Mouse (Mus musculus) heart, embryonic 14.5 days (tissue): ENCODE measurements at regions not wholly inside any gene's neighbourhood (a gene's known extent, or its start where the extent isn't known, plus 50 kb on each side); places are given as distances from the start of the nearest gene placed in this dataset.

Source experiments
- ATAC-seq: fragments of 200-750 bp; cut with Nextera tagmentation; 2 replicates; pipeline ENCODE4 v1.8.0; 2017; ENCODE audit warnings: low read depth, moderate TSS enrichment; ENCODE audit not compliant: insufficient number of reproducible peaks, insufficient read depth, low FRiP score
- H3K27ac ChIP-seq, 2 experiments: fragments of 200-500 bp in 1 of 2; fragments of 300-500 bp in 1 of 2; sonication (generic) in 1 of 2; replicated peaks in 1 of 2; 2 replicates each; pipeline ENCODE4 v1.5.1; 2012 to 2014; ENCODE audit warnings: low read depth in 2 of 2, low read length in 2 of 2, control low read depth in 1 of 2, mild to moderate bottlenecking in 1 of 2, mixed read lengths in 1 of 2; ENCODE audit not compliant: control insufficient read depth in 1 of 2, insufficient read depth in 1 of 2
- H3K27me3 ChIP-seq: fragments of 300-500 bp; sonication (generic); 2 replicates; pipeline ENCODE4 v1.6.1; 2014; ENCODE audit warnings: mild to moderate bottlenecking, low read length, control low read depth; ENCODE audit not compliant: control insufficient read depth, insufficient read depth
- H3K36me3 ChIP-seq: fragments of 300-500 bp; sonication (generic); 2 replicates; pipeline ENCODE4 v1.6.1; 2014; ENCODE audit warnings: mild to moderate bottlenecking, control low read depth, low read length, mixed read lengths; ENCODE audit not compliant: control insufficient read depth, insufficient read depth
- H3K4me1 ChIP-seq, 2 experiments: fragments of 200-500 bp in 1 of 2; fragments of 300-500 bp in 1 of 2; sonication (generic) in 1 of 2; 2 replicates each; pipeline ENCODE4 v1.6.1; 2012 to 2014; ENCODE audit warnings: low read length in 2 of 2, control low read depth in 1 of 2, mixed read lengths in 1 of 2; ENCODE audit not compliant: control insufficient read depth in 2 of 2, insufficient read depth in 2 of 2
- H3K4me2 ChIP-seq: fragments of 300-500 bp; sonication (generic); 2 replicates; pipeline ENCODE4 v1.6.1; 2014; ENCODE audit warnings: mild to moderate bottlenecking, low read length
- H3K4me3 ChIP-seq, 2 experiments: fragments of 200-500 bp in 1 of 2; fragments of 300-500 bp in 1 of 2; sonication (generic) in 1 of 2; 2 replicates each; pipeline ENCODE4 v1.5.1; 2012 to 2014; ENCODE audit warnings: low read length in 2 of 2, mild to moderate bottlenecking in 2 of 2, control low read depth in 1 of 2, low read depth in 1 of 2, moderate library complexity in 1 of 2; ENCODE audit not compliant: control insufficient read depth in 1 of 2, insufficient read depth in 1 of 2
- H3K9ac ChIP-seq: fragments of 300-500 bp; sonication (generic); 2 replicates; pipeline ENCODE4 v1.6.1; 2014; ENCODE audit warnings: mild to moderate bottlenecking, low read length
- H3K9me3 ChIP-seq: fragments of 300-500 bp; sonication (generic); 2 replicates; pipeline ENCODE4 v1.6.1; 2016; ENCODE audit warnings: low read length, control low read depth; ENCODE audit not compliant: control insufficient read depth
- WGBS: fragments of 180-500 bp; shearing (Covaris S2); extraction: QIAGEN DNeasy Blood & Tissue Kit; methylation state at CpG from one replicate; pipeline ENCODE4 v1.1.7; 2014; 5-methylcytosine and 5-hydroxymethylcytosine counted together

GRCm38 (mm10) chr13:72100741-72101140 is 137.2 kb upstream of the Irx1 start:
- Histone ChIP-seq H3K4me2 (no peak overlapping the region), H3K9me3 (no peaks in the 10 kb centered on the region), H3K9ac (no peak overlapping the region), H3K4me3 (no peak overlapping the region), H3K27ac (no peak overlapping the region), H3K27me3 (no peaks in the 10 kb centered on the region), H3K4me1 (no peaks in the 10 kb centered on the region), H3K36me3 (no peaks in the 10 kb centered on the region)
- no peak for ATAC-seq
- WGBS, result 72% methylated on average over 5 of the region's 5 CpGs

- no peaks in the 10 kb centered on the region for H3K4me1 ChIP-seq
- WGBS, result 57% methylated on average over 1 of the region's 1 CpGs
- no peak overlapping the region for H3K9ac ChIP-seq
- no peaks in the 10 kb centered on the region for H3K36me3 ChIP-seq
- no peak overlapping the region for H3K4me3 ChIP-seq
- ATAC-seq, result no peak
- no peak overlapping the region for H3K4me2 ChIP-seq
- H3K27me3 ChIP-seq, result no peaks in the 10 kb centered on the region
- no peak overlapping the region for H3K27ac ChIP-seq
- no peaks in the 10 kb centered on the region for H3K9me3 ChIP-seq
These were observed 145.1 kb upstream of the Irx1 start for GRCm38 (mm10) chr13:72108666-72109065.

- Histone ChIP-seq H3K9me3 (no peaks in the 10 kb centered on the region), H3K9ac (no peak overlapping the region), H3K4me1 (peaks cover 6 to 10% of the 10 kb centered on the region in 2 experiments), H3K27ac (no peak overlapping the region), H3K4me2 (no peak overlapping the region), H3K4me3 (no peak overlapping the region), H3K27me3 (no peaks in the 10 kb centered on the region), H3K36me3 (no peaks in the 10 kb centered on the region)
- 77% methylated on average over 4 of the region's 4 CpGs for WGBS
- no peak for ATAC-seq
These were observed 150.4 kb upstream of the Irx1 start for GRCm38 (mm10) chr13:72113942-72114341.

GRCm38 (mm10) chr13:72114776-72115663 is 151.5 kb upstream of the Irx1 start:
- H3K9ac ChIP-seq, result no peak overlapping the region
- H3K27ac ChIP-seq, result no peak overlapping the region
- no peaks in the 10 kb centered on the region for H3K27me3 ChIP-seq
- no peak overlapping the region for H3K4me3 ChIP-seq
- no peaks in the 10 kb centered on the region for H3K9me3 ChIP-seq
- H3K4me1 ChIP-seq, result peaks cover 6 to 11% of the 10 kb centered on the region in 2 experiments
- 57% methylated on average over 10 of the region's 10 CpGs for whole genome bisulfite sequencing
- ATAC-seq, result no peak
- H3K36me3 ChIP-seq, result no peaks in the 10 kb centered on the region
- H3K4me2 ChIP-seq, result no peak overlapping the region

GRCm38 (mm10) chr13:72120467-72120866 is 156.9 kb upstream of the Irx1 start:
- Histone ChIP-seq H3K27me3 (no peaks in the 10 kb centered on the region), H3K27ac (no peak overlapping the region), H3K9me3 (no peaks in the 10 kb centered on the region), H3K36me3 (no peaks in the 10 kb centered on the region), H3K4me1 (peaks cover 11 to 14% of the 10 kb centered on the region in 2 experiments), H3K9ac (no peak overlapping the region), H3K4me2 (0 out of 2 replicates have a peak overlapping the region, but pooled peaks have one; percentile 4), H3K4me3 (no peak overlapping the region)
- 28% methylated on average over 7 of the region's 7 CpGs for WGBS
- ATAC-seq, result no peak

GRCm38 (mm10) chr13:72120911-72121553 is 157.5 kb upstream of the Irx1 start:
- H3K36me3 ChIP-seq, result no peaks in the 10 kb centered on the region
- peaks cover 11 to 14% of the 10 kb centered on the region in 2 experiments for H3K4me1 ChIP-seq
- 41% methylated on average over 6 of the region's 6 CpGs for WGBS
- H3K27ac ChIP-seq, result no peak overlapping the region
- no peak overlapping the region for H3K4me3 ChIP-seq
- no peak overlapping the region for H3K9ac ChIP-seq
- H3K9me3 ChIP-seq, result no peaks in the 10 kb centered on the region
- no peak overlapping the region for H3K4me2 ChIP-seq
- no peak for ATAC-seq
- H3K27me3 ChIP-seq, result no peaks in the 10 kb centered on the region

GRCm38 (mm10) chr13:72121554-72122229 is 158.2 kb upstream of the Irx1 start:
- ATAC-seq, result no peak
- Histone ChIP-seq H3K27ac (no peak overlapping the region), H3K9me3 (no peaks in the 10 kb centered on the region), H3K4me2 (no peak overlapping the region), H3K9ac (no peak overlapping the region), H3K27me3 (no peaks in the 10 kb centered on the region), H3K4me3 (no peak overlapping the region), H3K4me1 (peaks cover 11 to 14% of the 10 kb centered on the region in 2 experiments), H3K36me3 (no peaks in the 10 kb centered on the region)
- 78% methylated on average over 18 of the region's 18 CpGs for WGBS
